Mouse (Mus musculus) layer of hippocampus, postnatal 10 days (tissue): ENCODE measurements around the gene Slc22a14. TPM values are rescaled to one million over a fixed set of nuclear protein-coding genes. Genes with fewer than 3 reads are reported as not detected.

Experiments
- DNase-seq, 2 experiments: peaks; one replicate each; pipeline ENCODE4 v3.0.0; 2021; ENCODE audit warnings: low spot score in 2 of 2
- total RNA-seq, 2 experiments: library from RNA; stranded (reverse); gene quantifications; 2 replicates each; pipeline ENCODE4 v1.2.3; 2021

Gene Slc22a14
- total RNA-seq, 2 experiments from 2014 or later = not detected

DNA sequence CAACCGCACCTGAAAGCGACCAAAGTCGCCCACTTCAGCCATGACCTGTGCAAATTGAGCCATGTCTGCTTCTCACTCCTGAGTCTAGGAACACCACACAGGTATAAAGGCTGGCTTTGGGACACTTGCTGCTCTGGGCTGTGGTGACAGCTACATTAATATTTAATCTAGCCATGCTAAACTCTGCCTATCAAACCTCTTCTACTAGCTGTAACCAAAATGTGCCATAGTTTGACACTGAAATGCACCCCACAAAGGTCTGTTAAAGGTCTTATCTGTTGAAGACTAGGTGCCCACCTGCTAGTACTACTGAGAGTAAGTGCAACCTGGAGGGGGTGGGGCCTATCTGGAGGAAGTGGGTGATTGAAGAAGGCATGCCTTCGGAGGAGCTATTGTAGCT lies 156.4 kb downstream of the Slc22a14 start, which contains the start of gene Slc22a13:
Slc22a13 (minus strand) TSS at position 101 of the 400 bp plus-strand sequence.
- DNase-seq = no peak

DNA sequence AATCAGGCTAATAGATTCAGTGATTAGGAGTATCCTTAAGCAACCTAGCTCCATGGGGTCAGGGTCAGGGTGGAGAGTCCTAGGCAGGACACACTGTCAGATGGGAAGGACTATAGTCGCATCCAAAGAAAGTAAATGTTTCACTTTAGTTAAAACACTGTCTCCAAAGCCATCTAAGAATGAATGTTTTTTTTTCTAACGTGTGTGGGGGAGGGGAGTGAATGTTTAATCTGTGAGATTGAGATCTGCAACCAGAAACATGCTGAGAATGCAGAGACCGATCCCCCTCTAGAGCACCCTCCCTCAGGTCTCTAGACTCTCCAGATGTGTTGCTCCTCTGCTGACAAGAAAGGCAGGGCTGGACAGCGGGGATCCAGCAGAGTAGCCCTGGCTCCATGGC lies 158.2 kb downstream of the Slc22a14 start:
- no peak for DNase-seq

DNA sequence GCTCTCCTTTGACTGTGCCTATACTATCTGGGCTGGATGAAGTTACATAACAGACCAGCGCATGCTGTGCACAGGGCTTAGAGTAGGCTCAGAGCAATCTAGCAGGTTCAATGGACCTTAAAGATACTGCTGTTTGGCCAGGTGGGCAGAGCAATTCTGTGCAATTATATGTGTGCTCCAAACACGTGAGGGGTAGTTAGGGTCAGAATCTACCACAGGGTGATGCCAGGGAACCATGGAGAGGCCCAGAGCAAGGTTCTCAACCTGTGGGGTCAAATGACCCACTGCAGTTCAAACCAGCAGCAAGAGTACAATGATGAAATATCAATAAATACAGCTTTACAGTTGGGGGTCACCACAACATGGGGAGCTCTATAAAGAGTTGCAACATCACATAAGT lies 158.7 kb downstream of the Slc22a14 start:
- no peak for DNase-seq

- DNase-seq = no peak
Measured at GRCm38 (mm10) chr9:119205756-119206155, 159.6 kb downstream of the Slc22a14 start.

- DNase-seq = no peak
Measured at GRCm38 (mm10) chr9:119203617-119204016, 161.7 kb downstream of the Slc22a14 start.

- no peak for DNase-seq
Measured at GRCm38 (mm10) chr9:119201653-119202052, 163.7 kb downstream of the Slc22a14 start.

DNA sequence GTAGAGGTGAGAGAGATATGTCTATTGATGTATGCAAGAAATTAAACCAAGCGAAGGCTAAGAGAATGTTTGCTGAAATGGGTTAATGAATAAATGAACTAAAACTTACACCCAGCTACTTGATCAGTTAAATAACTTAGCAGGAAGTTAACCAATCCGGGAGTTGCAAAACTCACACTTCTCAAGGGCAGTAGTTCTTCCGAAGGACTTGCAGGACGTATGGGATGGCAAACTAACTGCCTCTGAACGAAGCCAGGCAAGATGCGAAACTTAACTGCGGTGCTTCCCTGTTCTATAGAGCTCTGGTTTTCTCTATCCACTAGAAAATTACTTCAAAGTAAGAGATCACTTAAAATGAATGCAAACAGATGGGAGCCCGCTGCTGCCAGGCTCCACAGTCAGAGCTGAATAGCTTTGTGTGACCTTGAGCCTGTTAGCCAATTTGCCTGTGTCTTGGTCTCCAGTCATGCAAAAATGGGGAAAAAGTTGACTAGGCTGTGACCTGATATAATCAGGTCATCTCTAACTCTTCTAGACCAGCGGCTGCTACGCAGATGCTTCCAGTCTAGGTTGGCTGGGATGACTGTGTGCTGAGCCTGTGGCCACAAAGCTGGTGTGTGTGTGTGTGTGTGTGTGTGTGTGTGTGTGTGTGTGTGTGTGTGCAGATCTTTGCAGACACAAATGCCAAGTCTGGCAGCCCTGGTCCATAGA lies 166.0 kb downstream of the Slc22a14 start:
- DNase-seq = no peak

DNA sequence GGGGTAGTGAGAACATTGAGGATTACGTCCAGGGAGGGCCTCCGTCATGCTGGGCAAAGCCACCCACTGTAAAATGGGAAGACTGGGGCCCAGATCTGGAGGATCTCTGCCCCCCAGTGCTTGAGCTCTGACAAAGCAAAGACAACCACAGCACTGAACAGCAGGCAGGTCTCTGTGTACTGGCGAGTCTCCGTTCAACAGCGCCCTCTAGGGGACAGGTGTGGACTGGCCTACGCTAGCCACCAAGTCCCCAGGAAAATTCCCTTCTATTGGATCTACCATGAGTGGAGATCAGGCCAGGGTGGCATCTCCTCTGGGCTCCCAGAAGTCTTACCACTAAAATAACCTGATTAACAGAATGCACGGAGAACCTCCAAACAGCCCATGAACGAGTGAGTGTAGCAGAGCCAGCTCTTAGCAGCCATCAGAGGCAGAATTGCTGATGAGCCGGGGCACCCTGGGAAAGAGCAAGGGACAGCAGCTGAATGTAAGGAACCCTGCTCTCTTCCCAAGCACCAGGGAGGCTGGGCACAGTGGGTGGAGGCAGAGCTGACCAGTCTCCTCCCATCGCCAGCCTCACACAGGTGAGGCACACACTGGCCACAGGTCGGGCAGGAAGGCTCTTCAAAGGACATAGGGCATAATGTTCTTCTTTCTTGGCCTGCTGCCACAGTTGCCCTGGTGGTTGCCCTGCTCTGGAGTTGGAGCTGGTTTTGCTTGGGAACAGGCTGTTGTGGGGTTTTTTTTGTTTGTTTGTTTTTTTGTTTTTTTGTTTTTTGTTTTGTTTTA lies 173.0 kb downstream of the Slc22a14 start:
- DNase-seq = peak in 1 of 2 experiments; percentile 15

- DNase-seq = peak in 1 of 2 experiments; percentile 20
Measured at GRCm38 (mm10) chr9:119181241-119181728, 184.1 kb downstream of the Slc22a14 start.

DNA sequence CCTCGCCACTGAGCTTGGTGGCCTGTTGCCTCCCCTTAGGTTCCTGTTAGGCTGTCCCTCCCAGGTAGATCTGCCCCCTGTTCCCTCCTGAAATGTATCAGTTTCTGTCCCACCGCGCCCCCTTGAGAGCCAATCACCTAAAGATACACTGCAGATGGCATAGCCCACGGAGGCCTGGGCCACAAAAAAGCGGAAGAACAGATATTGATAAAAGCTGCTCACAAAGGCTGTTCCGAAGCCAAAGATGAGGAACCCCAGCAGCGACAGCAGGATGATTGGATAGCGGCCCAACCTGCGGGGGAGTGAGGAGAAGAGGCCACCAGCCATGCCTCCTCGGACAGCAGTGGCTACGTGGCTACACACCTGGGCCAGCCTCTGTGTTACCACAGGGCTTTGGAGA lies 186.1 kb downstream of the Slc22a14 start:
- no peak for DNase-seq

DNA sequence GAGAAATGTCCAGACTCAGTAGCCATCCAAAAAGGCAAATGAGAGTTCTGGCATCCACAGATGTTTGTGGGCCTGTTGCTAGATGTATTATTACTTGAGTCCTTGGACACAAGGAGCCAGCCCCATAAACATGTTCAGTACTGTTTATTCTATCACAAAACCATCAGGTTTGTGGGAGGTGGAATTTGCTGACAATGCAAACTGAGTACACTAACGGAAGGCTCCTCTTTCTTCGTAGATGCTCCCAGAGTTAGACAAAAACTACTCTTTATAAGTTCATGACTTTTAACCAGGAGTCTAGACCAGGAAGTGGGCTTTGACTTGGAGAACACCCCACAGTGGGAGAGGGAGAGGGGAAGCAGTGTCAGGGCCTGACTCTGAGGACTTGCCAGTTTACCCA lies 197.7 kb downstream of the Slc22a14 start:
- DNase-seq = no peak

DNA sequence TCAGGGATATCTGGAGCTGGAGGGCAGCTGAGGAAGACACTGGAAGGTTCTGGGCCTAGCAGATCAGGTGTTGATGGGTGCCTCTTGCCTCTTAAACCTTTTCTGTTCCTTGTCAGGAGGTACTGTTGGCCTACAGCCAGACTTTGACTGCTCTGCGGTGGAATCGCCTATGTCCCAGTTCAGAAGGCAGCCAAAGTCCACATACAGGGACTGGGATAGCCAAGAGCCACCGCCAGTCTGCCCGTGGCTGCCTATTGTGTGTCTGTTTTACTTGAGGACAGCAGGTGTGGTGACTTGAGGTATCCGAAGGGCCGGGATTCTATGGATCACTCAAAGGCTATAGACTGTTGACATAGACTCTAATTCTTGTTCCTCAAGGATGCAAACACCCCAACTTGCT lies 199.8 kb downstream of the Slc22a14 start:
- no peak for DNase-seq

DNA sequence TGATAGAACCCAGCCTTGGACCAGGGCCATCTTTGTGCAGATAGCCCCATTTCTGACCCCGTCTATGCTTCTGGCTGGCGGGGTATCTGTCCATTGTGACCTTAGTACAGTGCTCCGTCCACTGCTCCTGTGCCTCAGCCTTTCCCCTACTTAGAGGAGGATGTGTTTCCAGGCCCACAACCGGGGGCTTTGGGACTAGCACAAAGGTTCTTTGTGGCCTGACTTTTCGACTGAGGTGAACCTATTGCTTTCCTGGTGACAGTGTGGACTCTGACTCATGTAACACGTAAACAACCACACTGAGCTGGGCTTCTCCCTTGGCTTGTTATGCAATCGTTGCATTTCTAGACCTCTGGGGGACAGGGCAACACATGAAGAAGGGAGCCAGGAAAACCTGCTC lies 200.6 kb downstream of the Slc22a14 start:
- DNase-seq = no peak

GRCm38 (mm10) chr9:119160689-119161088 lies 204.7 kb downstream of the Slc22a14 start:
- no peak for DNase-seq

DNA sequence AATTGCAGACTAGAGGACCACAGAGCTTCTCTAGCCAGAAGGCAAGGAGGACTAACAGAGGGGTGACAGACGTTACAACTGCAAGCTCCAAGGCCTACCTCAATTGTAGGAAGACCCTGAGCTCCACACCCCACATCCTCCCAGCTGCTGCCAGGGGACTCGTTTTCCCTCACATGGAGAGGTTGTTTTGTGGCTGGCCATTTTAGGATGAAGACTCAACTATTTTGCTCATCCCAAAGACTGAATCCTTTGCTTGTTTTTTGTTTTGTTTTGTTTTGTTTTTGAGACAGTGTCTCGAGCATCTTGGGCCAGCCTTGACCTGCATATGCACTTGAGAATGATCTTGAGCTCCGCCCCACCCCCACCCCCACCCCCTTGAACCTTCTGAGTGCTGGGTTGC lies 206.5 kb downstream of the Slc22a14 start, which contains the start of gene Gm47289:
Gm47289 (plus strand) TSS at position 301 of the 400 bp plus-strand sequence.
- DNase-seq = no peak

- DNase-seq = peak; percentile 76 to 84
Measured at GRCm38 (mm10) chr9:119156278-119157201, 208.8 kb downstream of the Slc22a14 start, which contains the start of gene Acaa1b. Gene Acaa1b (minus strand): TSS chr9:119157093.

DNA sequence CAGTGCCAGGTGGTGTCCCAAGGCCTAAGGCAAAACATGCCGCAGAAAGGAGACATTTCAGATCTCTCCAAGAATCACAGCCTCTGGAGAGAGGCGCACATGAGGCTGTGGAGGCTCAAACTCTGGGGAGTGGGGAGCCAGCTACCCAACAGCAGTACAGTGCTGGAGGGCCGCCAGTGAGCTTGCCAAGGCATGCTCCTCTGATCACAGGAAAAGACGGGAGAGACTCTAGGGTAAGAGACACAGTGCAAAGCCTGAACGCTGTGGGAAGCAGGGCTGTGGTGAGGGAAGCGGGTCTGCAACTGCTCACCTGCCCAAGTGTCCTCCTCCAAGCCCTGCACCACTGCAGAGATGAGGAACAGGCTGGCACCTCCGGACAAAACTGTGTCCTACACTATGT lies 209.5 kb downstream of the Slc22a14 start:
- peak; percentile 13 to 25 for DNase-seq

- no peak for DNase-seq
Measured at GRCm38 (mm10) chr9:119155416-119155815, 209.9 kb downstream of the Slc22a14 start.

DNA sequence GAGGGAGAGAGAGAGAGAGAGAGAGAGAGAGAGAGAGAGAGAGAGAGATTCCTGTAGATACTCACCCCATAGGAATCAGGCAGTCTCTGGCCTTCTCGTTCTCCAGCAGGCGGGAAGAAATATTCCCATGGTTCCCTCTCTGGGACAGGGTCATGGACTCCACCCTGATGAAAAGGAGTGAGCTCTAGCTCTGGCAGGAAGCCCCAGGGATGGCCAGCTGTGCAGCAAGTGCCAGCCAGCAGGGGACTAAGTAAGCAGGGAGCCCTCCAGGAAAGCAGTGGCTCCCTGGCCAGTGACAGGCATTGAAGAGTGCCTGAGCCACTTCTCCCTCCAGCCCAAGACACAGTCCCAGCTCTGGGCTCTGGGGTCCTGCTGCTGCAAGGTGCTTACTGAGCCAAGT lies 213.6 kb downstream of the Slc22a14 start:
- DNase-seq = no peak

DNA sequence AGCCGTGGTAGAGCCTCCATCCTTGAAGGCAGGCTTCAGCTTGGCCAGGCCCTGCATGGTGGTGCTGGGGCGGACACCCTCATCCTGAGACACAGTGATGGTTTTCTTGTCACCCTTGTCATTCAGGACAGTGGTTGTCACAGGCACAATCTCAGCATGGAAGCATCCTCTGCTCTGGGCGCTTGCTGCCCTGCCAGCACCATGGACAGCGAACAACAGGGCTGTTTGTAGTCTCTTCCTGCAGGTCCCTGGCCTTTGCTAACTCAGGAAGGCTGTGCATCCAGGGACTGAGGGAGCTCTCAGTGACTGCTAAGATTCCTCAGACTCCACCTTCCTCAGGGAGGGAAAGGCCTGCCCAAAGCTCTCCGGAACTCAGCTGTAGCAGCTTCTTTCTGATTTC lies 215.8 kb downstream of the Slc22a14 start:
- peak; percentile 25 to 43 for DNase-seq
